Mouse (Mus musculus) liver, postnatal 0 days (tissue): ENCODE results near the gene Gm29776.

Experiments used
- CTCF ChIP-seq: sonication (generic); IDR thresholded peaks from 2 replicates; pipeline ENCODE4 v1.5.1; 2016; ENCODE audit warnings: antibody characterized with exemption, low read depth
- EP300 ChIP-seq: IDR thresholded peaks from 2 replicates; pipeline ENCODE4 v1.6.1; 2016; ENCODE audit warnings: antibody characterized with exemption, low read depth, mild to moderate bottlenecking

GRCm38 (mm10) chr14:54705844-54706243 is 7.2 kb upstream of the Gm29776 start:
- TF ChIP-seq CTCF (peak; percentile 35), EP300 (peak; percentile 96)
